Mouse (Mus musculus): ENCODE measurements around the gene Kmt2c.

- no peak for TF ChIP-seq CTCF (IDR thresholded peaks at IDR 0.05; ENCODE audit: low read depth)
- no peak for TF ChIP-seq EP300 (IDR thresholded peaks at IDR 0.05; ENCODE audit: low read depth)
Observed at GRCm38 (mm10) chr5:25533298-25533697, 34.7 kb upstream of the Kmt2c start.

Measured in liver, embryonic 14.5 days (tissue).